Mouse (Mus musculus): ENCODE data around the gene Stambp.

The Stambp gene

DNA sequence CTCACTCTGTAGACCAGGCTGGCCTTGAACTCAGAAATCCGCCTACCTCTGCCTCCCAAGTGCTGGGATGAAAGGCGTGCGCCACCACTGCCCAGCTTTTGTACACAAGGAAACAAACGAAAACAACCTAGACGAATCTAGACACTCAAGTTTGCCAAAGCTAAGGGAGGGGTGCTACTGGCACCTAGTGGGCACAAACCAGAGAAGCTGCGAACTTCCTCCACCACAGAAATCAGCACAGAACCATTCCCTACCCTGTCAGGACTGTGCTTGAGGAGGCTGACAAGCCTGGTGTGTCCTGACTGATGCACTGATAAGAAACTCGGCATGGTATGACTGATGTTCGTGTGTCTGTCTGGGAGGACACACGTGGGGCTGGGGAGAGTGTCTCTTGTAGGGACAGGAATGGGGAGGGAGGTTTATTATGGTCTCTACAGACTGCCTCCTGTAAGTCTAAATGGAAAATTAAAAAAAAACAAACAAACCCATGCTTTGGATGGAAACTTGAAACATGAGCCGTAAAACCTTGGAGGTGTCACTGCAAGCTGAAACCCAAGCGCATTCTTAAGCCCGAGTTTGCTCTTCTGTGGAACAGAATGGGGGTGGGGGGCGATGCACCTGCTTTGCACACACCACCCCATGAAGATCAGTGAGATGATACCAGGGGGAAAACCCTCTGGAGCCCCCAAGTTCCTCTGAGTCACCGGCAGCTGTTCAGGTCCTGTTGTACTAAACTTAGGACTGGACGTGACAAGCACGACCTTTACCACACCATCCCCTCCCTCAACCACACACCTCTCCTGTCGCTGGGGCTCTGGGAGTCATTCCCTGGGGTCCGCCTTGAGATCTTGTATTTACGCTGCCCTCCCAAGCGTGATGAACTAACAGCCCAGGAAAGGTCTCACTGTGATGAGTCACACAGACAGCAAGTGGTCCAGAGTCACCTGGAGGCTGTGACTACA lies 3.3 kb downstream of the Stambp start:
- no peak for DNase-seq (ENCODE audit: low spot score)

DNA sequence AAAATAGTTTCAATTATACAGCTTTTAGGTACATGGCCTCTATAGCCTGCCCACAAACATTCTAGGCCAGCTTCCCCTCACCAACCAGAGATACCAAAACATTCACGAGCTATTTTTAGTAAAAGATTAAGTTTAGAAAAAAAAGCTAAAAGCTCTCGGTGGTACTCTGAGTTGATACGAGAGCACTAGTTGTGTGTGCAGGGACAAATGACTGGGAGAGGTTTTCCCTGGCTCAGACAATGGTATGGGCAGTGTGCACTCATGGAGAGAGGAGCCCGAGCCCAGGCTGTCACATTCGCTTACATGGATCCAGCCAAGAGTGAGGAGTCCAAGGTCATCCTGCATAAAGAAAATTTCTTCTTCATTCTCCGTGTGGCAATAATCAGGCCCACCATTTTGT lies 16.6 kb downstream of the Stambp start:
- no peak for DNase-seq (ENCODE audit: low spot score)

- DNase-seq (ENCODE audit: low spot score), result peak; percentile 31
Measured at GRCm38 (mm10) chr6:83548346-83548745, 24.2 kb downstream of the Stambp start.

DNA sequence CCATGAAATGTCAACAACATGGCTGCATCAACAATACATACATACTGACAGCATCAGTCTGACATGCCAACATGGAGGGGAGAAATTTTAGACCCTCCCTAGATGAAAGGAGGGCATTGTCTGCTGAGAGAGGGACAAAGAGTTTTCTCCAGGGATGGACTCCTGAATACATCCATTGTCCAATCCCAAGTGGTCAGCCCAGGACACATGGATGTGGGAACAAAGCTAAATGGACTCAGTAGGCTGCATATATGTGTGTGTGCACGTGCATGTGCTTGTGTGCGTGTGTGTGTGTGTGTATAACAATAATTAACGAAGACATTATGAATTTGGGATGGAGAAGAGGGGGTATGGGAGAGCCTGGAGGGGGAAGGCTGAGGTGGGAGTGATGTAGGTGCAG lies 26.8 kb downstream of the Stambp start:
- no peak for DNase-seq (ENCODE audit: low spot score)

DNA sequence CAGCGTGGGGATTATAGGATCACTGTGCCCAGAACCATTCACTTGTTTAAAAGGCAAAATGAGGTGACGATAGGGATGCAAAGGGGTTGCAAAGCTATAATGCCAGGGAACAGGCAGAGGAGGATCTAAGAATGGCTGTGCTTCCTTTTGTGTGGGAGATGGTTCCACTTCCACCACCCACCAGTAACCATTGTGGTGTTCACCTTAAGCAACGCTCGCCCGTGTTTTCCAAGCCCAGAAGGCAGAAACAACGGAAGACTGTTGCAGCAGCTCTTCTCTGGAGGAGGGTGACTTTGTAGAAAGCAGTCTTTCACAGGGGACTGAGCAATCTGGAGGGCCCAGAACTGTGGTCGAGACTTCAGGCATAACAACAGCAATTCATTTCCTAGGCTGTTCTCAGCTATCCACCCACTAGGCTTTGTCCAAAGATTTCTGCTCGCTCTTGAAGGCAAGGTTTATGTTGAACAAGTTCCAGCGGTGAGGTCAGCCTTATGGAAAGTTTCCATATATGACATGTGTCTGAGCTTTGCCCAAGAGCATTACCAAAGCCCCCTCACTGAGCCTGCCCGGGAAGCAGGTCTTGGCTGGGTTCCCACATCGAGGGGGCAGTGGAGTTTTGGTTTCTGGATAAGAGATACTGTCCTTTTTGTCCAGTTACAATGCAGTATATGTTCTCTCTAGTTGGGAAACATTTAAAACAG lies 30.6 kb downstream of the Stambp start:
- no peak for DNase-seq (ENCODE audit: low spot score)

DNA sequence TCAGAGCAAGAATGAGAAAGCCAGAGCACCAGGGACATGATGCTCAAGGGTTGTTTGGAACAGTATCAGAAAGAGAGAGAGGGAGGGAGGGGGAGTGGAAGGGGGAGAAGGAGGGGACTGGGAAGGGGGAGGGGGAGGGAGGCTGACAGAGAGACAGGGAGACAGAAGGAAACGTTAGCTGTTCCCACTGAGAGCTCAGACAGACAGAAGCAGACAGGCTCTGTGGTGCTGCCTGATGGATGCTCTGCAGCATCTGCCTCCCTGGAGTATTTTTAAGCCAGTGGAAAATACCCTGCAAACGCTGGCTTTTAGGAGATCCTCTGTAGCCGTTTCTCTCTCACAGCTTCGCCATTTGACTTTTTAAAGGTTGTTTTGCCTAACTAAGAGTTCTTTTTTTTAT lies 32.5 kb downstream of the Stambp start:
- no peak for DNase-seq (ENCODE audit: low spot score)

GRCm38 (mm10) chr6:83536795-83537059 lies 35.8 kb downstream of the Stambp start:
- no peak for DNase-seq (ENCODE audit: low spot score)

DNA sequence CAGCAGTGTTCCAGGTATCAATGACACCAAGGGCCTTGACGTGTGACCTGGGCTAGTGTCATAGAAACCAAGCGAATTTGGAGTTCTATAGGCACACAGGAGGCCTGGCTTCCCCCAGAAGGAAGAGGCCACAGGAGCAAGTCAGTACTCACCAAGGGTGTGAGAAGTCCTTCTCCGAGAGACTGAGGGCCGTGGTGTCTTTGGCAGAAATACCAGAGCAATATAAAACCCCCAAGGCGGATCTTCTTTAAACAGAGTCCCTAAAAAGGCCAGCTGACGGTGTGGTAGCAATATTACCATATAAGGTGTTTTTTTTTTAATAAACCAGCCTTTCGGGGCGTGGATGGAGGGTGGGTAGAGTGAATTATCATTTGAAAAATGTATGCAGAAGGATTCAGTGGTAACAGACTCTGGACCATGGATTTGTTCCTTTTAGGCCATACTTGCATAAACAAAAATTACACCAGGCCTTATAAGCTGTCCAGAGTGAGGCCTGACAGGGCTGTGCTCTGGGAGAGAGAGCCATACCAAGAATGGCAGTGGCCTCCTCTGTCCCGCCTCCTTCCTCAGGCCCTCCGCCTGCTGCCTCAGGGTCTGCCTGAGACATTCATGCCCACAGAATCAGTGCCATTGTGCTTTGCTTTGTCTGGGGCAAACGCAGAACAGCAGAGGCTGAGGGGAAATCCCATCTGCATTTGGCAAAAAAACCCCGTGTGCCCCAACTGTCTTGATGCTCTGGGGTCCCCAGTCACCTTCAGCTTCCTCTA lies 36.3 kb downstream of the Stambp start, which contains the start of gene Actg2:
Gene Actg2, minus strand, starts transcription at position 238 of the 767 bp plus-strand sequence.
- DNase-seq (ENCODE audit: low spot score), result peak; percentile 12

GRCm38 (mm10) chr6:83532608-83533007 lies 39.9 kb downstream of the Stambp start:
- DNase-seq (ENCODE audit: low spot score), result no peak

DNA sequence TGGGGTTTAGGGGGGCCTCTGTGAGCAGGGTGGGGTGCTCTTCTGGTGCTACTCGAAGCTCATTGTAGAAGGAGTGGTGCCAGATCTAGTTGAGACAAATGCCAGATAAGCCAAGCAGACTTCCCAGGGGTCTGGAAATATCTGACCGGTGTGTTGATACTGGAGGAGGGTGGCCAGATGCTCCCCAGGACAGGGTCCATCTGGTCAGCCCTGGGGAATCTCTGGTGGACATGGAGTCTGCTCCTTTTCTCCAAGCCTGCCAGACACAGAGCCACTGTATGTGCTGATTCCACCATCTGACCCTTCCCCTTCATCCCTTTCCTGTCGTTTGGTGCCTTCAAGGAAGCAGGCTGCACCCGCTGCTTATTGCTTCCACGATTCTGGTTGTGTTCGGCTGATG lies 49.3 kb downstream of the Stambp start:
- DNase-seq (ENCODE audit: low spot score), result no peak

- no peak for DNase-seq (ENCODE audit: low spot score)
Measured at GRCm38 (mm10) chr6:83521784-83522183, 50.7 kb downstream of the Stambp start.

DNA sequence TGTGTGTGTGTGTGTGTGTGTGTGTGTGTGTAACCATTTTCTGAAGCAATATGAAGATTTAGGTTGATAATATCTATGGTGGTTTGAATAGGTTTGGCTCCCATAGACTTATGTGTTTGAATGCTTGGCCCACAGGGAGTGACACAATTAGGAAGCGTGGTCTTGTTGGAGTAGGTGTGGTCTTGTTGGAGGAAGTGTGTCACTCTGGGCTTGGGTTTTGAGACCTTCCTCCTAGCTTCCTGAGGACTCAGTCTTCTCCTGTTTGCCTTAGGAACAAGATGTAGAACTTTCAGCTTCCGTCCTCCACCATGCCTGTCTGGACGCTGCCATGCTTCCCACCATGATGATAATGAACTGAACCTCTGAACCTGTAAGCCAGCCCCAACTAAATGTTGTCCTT lies 53.9 kb downstream of the Stambp start:
- no peak for DNase-seq (ENCODE audit: low spot score)

DNA sequence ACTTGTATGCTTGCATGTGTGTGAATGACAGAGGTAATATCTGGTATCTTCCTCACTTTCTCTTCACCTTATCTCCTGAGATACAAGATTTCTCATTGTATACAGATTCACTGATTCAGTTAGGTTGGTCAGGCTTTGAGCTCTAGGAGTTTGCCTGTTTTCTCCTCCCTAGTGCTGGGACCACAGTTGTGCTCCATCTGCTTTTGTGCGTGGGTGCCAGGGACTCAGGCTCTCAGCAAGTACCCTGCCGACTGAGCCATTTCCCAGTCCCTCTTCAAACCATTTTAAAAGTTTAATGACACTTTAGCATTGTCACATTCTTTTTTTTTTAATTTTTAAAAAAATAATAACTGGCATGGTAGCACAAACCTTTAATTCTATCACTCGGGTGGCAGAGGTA lies 57.4 kb downstream of the Stambp start:
- no peak for DNase-seq (ENCODE audit: low spot score)

DNA sequence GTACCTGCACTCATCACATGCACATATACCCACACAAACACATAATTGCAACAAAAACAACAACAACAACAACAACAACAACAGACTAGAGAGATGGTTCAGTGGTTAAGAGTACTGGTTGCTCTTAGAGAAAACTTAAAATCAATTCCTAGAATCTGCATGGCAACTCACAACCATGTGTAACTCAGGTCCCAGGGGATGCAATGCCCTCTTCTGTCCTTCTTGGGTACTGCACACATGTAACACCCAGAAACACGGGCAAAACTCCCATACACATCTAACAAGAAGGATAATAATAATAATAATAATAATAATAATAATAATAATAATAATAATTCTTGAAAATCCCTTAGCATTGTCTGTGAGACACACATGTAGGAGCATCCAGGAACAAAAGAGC lies 60.0 kb downstream of the Stambp start:
- peak; percentile 82 for DNase-seq (ENCODE audit: low spot score)

- DNase-seq (ENCODE audit: low spot score), result no peak
Measured at GRCm38 (mm10) chr6:83510210-83510609, 62.3 kb downstream of the Stambp start.

DNA sequence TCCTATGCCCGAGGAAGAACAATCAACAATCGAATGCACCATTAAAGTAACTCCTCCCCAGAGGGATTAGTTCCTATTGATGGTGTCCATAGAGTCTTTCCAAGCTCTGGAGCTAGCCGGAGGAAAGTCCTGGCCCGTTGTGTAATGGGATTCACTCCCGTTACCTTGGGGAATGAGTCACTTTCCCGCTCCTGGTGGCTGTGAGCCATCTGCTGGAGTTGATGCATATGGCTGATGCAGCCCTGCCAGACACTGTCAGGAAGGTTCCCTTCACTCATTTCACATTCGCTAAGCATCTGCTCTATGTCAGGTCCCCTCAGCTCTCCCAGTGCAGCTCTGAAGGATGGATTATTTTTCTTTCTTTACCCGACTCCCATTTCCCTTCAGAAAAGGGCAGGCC lies 63.1 kb downstream of the Stambp start:
- no peak for DNase-seq (ENCODE audit: low spot score)

GRCm38 (mm10) chr6:83507168-83507546 lies 65.4 kb downstream of the Stambp start:
- no peak for DNase-seq (ENCODE audit: low spot score)

- DNase-seq (ENCODE audit: low spot score), result peak; percentile 100
Measured at GRCm38 (mm10) chr6:83506258-83507167, 66.0 kb downstream of the Stambp start, which contains the start of gene Dguok. TSS of gene Dguok (minus strand) at chr6:83506969.

GRCm38 (mm10) chr6:83505554-83505953 lies 67.0 kb downstream of the Stambp start:
- no peak for DNase-seq (ENCODE audit: low spot score)

DNA sequence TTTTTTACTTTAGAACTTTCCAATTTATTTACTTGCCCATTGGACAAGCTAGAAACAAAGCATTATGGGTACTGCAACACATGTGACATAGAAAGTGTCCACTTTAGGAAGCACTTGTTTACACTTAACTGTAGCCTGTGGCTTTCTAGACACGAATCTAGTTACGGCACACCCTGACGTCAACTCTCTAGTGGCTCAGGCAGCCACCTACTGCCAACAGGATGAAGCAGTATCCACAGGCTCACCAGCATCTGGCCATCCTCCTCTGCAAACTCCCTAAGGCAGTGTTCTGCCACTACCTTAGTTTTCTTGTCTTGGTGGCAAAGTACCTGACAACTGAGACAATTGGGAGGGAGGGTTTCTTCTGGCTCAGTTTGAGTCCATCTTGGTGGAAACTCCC lies 69.2 kb downstream of the Stambp start:
- DNase-seq (ENCODE audit: low spot score), result no peak

DNA sequence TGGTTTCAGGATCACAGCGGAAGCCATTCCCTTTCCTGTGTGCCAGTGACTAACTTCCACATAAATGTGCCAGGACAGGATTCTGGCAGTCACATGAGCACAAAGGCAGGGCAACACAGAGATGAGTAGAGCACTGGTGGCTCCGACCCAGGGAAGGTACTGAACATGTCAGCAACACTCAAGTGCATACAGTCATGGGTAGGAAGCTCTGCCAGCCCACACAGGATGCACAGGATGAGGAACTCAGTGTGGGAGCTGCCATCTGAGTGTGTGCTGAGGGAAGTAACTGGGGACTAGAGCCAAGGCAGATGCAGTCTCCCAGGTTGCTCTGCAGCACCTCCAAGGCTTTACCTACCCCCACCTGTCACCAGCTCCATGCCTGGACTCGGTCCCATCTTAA lies 69.9 kb downstream of the Stambp start:
- DNase-seq (ENCODE audit: low spot score), result no peak
